Mouse (Mus musculus) olfactory bulb, adult 2 months (tissue): Measurements from ENCODE around the gene Prr36.

ENCODE experiments used
- CTCF ChIP-seq: fragments of 200-500 bp; IDR thresholded peaks from 2 replicates; pipeline ENCODE4 v1.5.1; 2012; ENCODE audit warnings: low read depth, mild to moderate bottlenecking, low read length, moderate library complexity; ENCODE audit not compliant: insufficient read depth
- POLR2A ChIP-seq: fragments of 200-500 bp; IDR thresholded peaks from 2 replicates; pipeline ENCODE4 v1.6.1; 2012; ENCODE audit warnings: mild to moderate bottlenecking, low read depth, low read length, moderate library complexity; ENCODE audit not compliant: insufficient read depth

- TF ChIP-seq CTCF (peak; percentile 61), POLR2A (peak; percentile 52; the same call in 1 of the 2 replicates)
Observed at GRCm38 (mm10) chr8:4238434-4239192, 21.4 kb upstream of the Prr36 start, which contains the start of the genes Map2k7 and Gm49320.
